Mouse (Mus musculus) limb, embryonic 10.5 days (tissue): ENCODE data around the gene Abr. TPM values are rescaled to one million over a fixed set of nuclear protein-coding genes. Genes with fewer than 3 reads are reported as not detected.

Source experiments
- DNase-seq: peaks from one replicate; pipeline ENCODE4 v3.0.0-alpha.2; 2017; ENCODE audit warnings: low spot score
- H3K27ac ChIP-seq: fragments of 300-500 bp; sonication (generic); 2 replicates; pipeline ENCODE4 v1.5.1; 2016; ENCODE audit warnings: mild to moderate bottlenecking
- H3K27me3 ChIP-seq: fragments of 300-500 bp; sonication (generic); 2 replicates; pipeline ENCODE4 v1.6.1; 2016; ENCODE audit warnings: low read depth, mild to moderate bottlenecking; ENCODE audit not compliant: poor library complexity, severe bottlenecking
- H3K36me3 ChIP-seq: fragments of 300-500 bp; sonication (generic); 2 replicates; pipeline ENCODE4 v1.6.1; 2016; ENCODE audit warnings: mild to moderate bottlenecking, moderate library complexity
- H3K4me1 ChIP-seq: fragments of 300-500 bp; sonication (generic); 2 replicates; pipeline ENCODE4 v1.6.1; 2016
- H3K4me3 ChIP-seq: fragments of 300-500 bp; sonication (generic); 2 replicates; pipeline ENCODE4 v1.5.1; 2016; ENCODE audit warnings: mild to moderate bottlenecking, moderate library complexity
- H3K9me3 ChIP-seq: fragments of 300-500 bp; sonication (generic); replicated peaks from 2 replicates; pipeline ENCODE4 v1.6.1; 2016; ENCODE audit warnings: mild to moderate bottlenecking
- WGBS: fragments of 180-500 bp; shearing (Covaris S2); methylation state at CpG from one replicate; pipeline ENCODE4 v1.1.7; 2016; 5-methylcytosine and 5-hydroxymethylcytosine counted together
- polyA plus RNA-seq: library from polyadenylated mRNA; unstranded; fragments of >200 nt; fragmentation: Nextera tagmentation; extraction: Ambion mirVana; gene quantifications from 2 replicates; pipeline ENCODE4 v1.2.1, GENCODE M21; 2016

The Abr gene
- polyA plus RNA-seq, 1 experiment from 2014 or later: 53.7 TPM

- peaks cover 38% of the 10 kb centered on the region for H3K4me1 ChIP-seq
- H3K36me3 ChIP-seq: no peaks in the 10 kb centered on the region
- H3K9me3 ChIP-seq: no peaks in the 10 kb centered on the region
- DNase-seq: no peak
- no peak overlapping the region for H3K27ac ChIP-seq
- no peaks in the 10 kb centered on the region for H3K27me3 ChIP-seq
- 67% methylated on average over 9 of the region's 9 CpGs for WGBS
- no peak overlapping the region for H3K4me3 ChIP-seq
Observed at GRCm38 (mm10) chr11:76645036-76645435, 22.9 kb upstream of the Abr start.

- Histone ChIP-seq H3K4me1 (peaks cover 38% of the 10 kb centered on the region), H3K9me3 (no peaks in the 10 kb centered on the region), H3K4me3 (no peak overlapping the region), H3K27me3 (no peaks in the 10 kb centered on the region), H3K27ac (no peak overlapping the region), H3K36me3 (no peaks in the 10 kb centered on the region)
- DNase-seq: no peak
- WGBS: 73% methylated on average over 6 of the region's 6 CpGs
Observed at GRCm38 (mm10) chr11:76644257-76644656, 22.1 kb upstream of the Abr start.

GRCm38 (mm10) chr11:76640231-76640630 lies 18.1 kb upstream of the Abr start:
- no peaks in the 10 kb centered on the region for H3K9me3 ChIP-seq
- peaks cover 12% of the 10 kb centered on the region for H3K4me1 ChIP-seq
- no peak for DNase-seq
- 83% methylated on average over 4 of the region's 4 CpGs for WGBS
- no peaks in the 10 kb centered on the region for H3K36me3 ChIP-seq
- H3K27ac ChIP-seq: no peak overlapping the region
- H3K27me3 ChIP-seq: no peaks in the 10 kb centered on the region
- no peak overlapping the region for H3K4me3 ChIP-seq

GRCm38 (mm10) chr11:76639269-76639985 lies 17.3 kb upstream of the Abr start:
- no peaks in the 10 kb centered on the region for H3K27me3 ChIP-seq
- no peaks in the 10 kb centered on the region for H3K9me3 ChIP-seq
- H3K4me3 ChIP-seq: no peak overlapping the region
- H3K27ac ChIP-seq: no peak overlapping the region
- 84% methylated on average over 17 of the region's 17 CpGs for WGBS
- no peak for DNase-seq
- no peaks in the 10 kb centered on the region for H3K36me3 ChIP-seq
- peaks cover 4% of the 10 kb centered on the region; the same call in 1 of the 2 replicates for H3K4me1 ChIP-seq

GRCm38 (mm10) chr11:76630487-76630886 lies 8.4 kb upstream of the Abr start:
- H3K27me3 ChIP-seq: no peaks in the 10 kb centered on the region
- H3K9me3 ChIP-seq: no peaks in the 10 kb centered on the region
- H3K4me3 ChIP-seq: no peak overlapping the region
- H3K4me1 ChIP-seq: peaks cover 6% of the 10 kb centered on the region
- H3K36me3 ChIP-seq: no peaks in the 10 kb centered on the region
- no peak overlapping the region for H3K27ac ChIP-seq
- WGBS: 87% methylated on average over 5 of the region's 5 CpGs
- DNase-seq: no peak

GRCm38 (mm10) chr11:76630023-76630422 lies 7.9 kb upstream of the Abr start:
- 54% methylated on average over 2 of the region's 2 CpGs for WGBS
- H3K36me3 ChIP-seq: no peaks in the 10 kb centered on the region
- H3K4me3 ChIP-seq: no peak overlapping the region
- H3K9me3 ChIP-seq: no peaks in the 10 kb centered on the region
- DNase-seq: no peak
- 0 out of 2 replicates have a peak overlapping the region, but pooled peaks have one; percentile 14 for H3K27ac ChIP-seq
- H3K27me3 ChIP-seq: no peaks in the 10 kb centered on the region
- H3K4me1 ChIP-seq: peaks cover 6% of the 10 kb centered on the region

GRCm38 (mm10) chr11:76628613-76629012 lies 6.5 kb upstream of the Abr start:
- Histone ChIP-seq H3K36me3 (no peaks in the 10 kb centered on the region), H3K9me3 (no peaks in the 10 kb centered on the region), H3K27me3 (peaks cover 12% of the 10 kb centered on the region), H3K27ac (no peak overlapping the region), H3K4me3 (no peak overlapping the region), H3K4me1 (peaks cover 15% of the 10 kb centered on the region)
- DNase-seq: no peak
- 77% methylated on average over 5 of the region's 5 CpGs for WGBS

- Histone ChIP-seq H3K27ac (no peak overlapping the region), H3K4me3 (no peak overlapping the region), H3K36me3 (no peaks in the 10 kb centered on the region), H3K27me3 (peaks cover 44% of the 10 kb centered on the region), H3K9me3 (no peaks in the 10 kb centered on the region), H3K4me1 (peaks cover 47% of the 10 kb centered on the region)
- 79% methylated on average over 3 of the region's 3 CpGs for WGBS
- DNase-seq: no peak
Observed at GRCm38 (mm10) chr11:76624881-76625280, 2.8 kb upstream of the Abr start.

GRCm38 (mm10) chr11:76624071-76624470 lies 2.0 kb upstream of the Abr start:
- Histone ChIP-seq H3K27me3 (peaks cover 51% of the 10 kb centered on the region), H3K9me3 (no peaks in the 10 kb centered on the region), H3K36me3 (no peaks in the 10 kb centered on the region), H3K27ac (peak overlapping the region; percentile 92; the same call in 1 of the 2 replicates), H3K4me1 (peaks cover 47% of the 10 kb centered on the region), H3K4me3 (peak overlapping the region; percentile 86)
- no peak for DNase-seq
- WGBS: 50% methylated on average over 10 of the region's 10 CpGs

GRCm38 (mm10) chr11:76623206-76623961 lies 1.3 kb upstream of the Abr start:
- H3K4me3 ChIP-seq: peak overlapping the region; percentile 86
- peak; percentile 80 for DNase-seq
- H3K4me1 ChIP-seq: peaks cover 47% of the 10 kb centered on the region
- peaks cover 55% of the 10 kb centered on the region for H3K27me3 ChIP-seq
- H3K9me3 ChIP-seq: no peaks in the 10 kb centered on the region
- H3K36me3 ChIP-seq: no peaks in the 10 kb centered on the region
- H3K27ac ChIP-seq: peak overlapping the region; percentile 92
- under 1% methylated on average over 72 of the region's 72 CpGs for whole genome bisulfite sequencing

GRCm38 (mm10) chr11:76622566-76623205 lies 572 bp upstream of the Abr start:
- under 1% methylated on average over 66 of the region's 66 CpGs for WGBS
- Histone ChIP-seq H3K9me3 (no peaks in the 10 kb centered on the region), H3K36me3 (no peaks in the 10 kb centered on the region), H3K4me3 (peak overlapping the region; percentile 86), H3K27ac (peak overlapping the region; percentile 92), H3K27me3 (peaks cover 55% of the 10 kb centered on the region), H3K4me1 (peaks cover 47% of the 10 kb centered on the region)
- peak; percentile 76 for DNase-seq

GRCm38 (mm10) chr11:76618134-76618533 lies 4.0 kb downstream of the Abr start:
- H3K27me3 ChIP-seq: peaks cover 45% of the 10 kb centered on the region
- no peak overlapping the region for H3K27ac ChIP-seq
- WGBS: 84% methylated on average over 6 of the region's 6 CpGs
- no peaks in the 10 kb centered on the region for H3K36me3 ChIP-seq
- DNase-seq: no peak
- H3K4me3 ChIP-seq: no peak overlapping the region
- H3K4me1 ChIP-seq: peaks cover 41% of the 10 kb centered on the region
- H3K9me3 ChIP-seq: no peaks in the 10 kb centered on the region

GRCm38 (mm10) chr11:76614246-76614645 lies 7.9 kb downstream of the Abr start:
- no peak overlapping the region for H3K27ac ChIP-seq
- H3K4me1 ChIP-seq: peaks cover 19% of the 10 kb centered on the region
- H3K36me3 ChIP-seq: no peaks in the 10 kb centered on the region
- H3K9me3 ChIP-seq: no peaks in the 10 kb centered on the region
- no peak overlapping the region for H3K4me3 ChIP-seq
- H3K27me3 ChIP-seq: 0 out of 2 replicates have a peak, but pooled peaks cover 12% of the 10 kb centered on the region
- no peak for DNase-seq
- WGBS: 59% methylated on average over 2 of the region's 2 CpGs
